Mouse (Mus musculus) brain, embryonic 18.5 days (tissue): Measurements from ENCODE around the gene Hist1h1b.
"Not testable (repeated sequence)": the region's sequence is repeated elsewhere in the genome, so short reads cannot be mapped to it uniquely, and the experiment has no call there.

Source experiments
- DNase-seq: peaks from one replicate; pipeline ENCODE4 v3.0.0-alpha.2; 2012; ENCODE audit warnings: low read depth, low spot score

Hist1h1b gene

DNA sequence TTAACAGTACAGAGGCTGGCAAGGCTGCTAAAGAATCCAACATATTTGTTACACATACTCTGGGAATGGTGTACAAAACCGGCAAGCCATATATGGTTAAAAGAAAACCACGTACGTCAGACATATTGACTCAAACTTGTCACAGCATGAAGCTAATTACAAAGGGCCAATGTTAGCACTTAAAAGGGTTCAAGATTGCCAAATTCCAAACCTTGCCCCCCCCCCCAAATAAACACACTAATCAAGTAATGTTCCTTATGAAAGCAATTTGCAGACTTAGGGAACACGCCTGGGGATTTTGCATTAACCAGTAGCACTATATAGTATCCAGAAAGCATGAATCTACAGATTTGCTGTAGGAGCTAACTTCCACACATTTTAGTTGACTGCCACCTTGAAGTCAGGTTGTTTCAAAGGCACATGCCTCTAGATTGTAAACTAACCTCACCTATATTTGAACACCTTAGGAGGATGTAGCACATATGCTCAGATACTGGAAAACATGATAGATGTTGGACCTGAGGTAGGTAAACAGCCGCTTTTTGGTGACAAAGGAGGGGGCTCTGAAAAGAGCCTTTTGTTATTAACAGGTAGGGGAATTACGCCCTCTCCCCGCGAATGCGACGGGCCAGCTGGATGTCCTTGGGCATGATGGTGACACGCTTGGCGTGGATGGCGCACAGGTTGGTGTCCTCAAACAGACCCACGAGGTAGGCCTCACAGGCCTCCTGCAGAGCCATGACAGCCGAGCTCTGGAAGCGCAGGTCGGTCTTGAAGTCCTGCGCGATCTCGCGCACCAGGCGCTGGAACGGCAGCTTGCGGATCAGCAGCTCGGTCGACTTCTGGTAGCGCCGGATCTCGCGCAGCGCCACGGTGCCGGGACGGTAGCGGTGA is 2.2 kb upstream of the Hist1h1b start:
- not testable (repeated sequence) for DNase-seq

DNA sequence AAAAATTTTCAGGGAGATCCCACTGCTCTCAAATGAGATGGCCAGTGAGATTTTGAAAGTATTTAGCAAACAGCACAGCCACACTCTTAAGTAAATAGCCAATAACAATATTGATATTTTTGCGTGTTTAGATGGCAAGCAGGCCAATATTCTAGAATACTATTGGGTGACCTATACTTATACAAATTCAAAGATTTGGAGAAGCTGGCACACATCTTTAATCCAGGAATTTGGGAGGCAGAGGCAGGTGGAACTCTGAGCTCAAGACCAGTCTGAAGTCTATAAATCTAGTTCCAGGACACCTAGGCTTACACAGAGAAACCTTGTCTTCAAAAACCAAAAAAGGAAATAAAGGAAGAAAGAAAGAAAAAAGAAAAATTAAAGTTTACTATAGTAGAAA is 1.2 kb upstream of the Hist1h1b start:
- no peak for DNase-seq

DNA sequence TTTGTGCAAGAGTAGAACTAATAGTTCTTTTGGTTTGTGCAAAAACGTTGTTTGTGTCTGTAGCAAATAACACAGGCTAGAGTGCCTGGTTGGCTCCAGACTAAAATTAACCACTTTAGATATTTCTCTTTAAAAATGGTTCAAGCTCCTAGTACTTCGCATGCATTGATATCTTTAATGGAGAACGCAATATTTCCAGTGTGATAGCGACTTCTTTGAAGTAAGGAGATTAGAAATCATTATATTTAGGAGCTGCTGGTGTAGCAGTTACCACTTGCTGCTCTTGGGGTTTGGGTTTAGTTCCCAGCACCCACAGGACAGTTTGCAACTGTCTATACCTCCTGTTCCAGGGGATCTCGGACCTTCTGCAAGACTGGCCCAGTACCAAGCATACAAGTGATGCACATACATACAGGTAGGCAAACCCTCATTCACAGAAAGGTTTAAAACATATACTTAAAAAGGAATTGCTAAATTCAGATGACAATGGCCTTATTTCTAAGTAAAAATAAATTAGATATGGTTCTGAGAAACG is 663 bp upstream of the Hist1h1b start:
- no peak for DNase-seq

DNA sequence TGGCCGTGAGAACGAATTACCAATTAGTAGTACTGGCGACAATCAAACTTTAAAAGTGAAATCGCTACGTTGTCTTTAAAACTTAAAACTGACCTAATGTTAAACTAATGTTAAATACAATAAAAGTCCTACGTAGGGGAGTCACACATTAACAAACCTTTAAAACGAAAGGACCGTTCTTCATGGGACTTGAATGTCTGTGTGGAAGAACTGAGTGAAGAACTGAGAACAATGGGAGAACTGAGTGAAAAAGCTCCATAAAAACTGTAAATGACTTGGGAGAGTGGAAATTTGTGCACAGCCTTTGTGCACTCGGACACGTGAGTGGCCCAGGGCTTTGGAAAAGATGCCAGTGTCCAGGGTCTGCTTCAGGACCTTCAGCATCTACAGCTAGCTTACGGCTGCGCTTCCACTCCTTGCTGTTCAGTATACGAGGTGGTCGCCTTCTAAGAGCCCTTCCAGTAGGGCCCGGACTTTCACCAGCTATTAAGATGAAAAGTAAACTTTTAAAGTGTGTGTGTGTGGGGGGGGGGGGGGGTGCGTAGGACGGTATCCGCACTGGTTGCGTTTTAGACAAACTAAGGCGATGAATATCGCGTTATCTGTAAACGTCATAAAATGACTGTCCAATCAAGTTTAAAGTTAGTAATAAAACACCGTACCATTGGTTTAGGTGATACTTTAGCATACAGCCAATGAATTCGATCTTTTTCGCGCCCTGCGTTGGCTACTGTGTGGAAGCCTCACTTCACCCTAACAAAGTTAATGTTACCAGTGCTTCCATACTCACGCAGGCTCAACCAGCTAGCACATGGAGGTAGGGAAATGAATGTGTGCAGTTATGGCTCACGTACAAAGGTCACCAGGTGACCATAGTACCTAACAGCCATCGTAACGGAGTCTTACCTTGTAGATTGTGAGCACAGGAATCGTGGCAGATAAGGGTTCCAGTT is 1.3 kb downstream of the Hist1h1b start:
- DNase-seq, result peak; percentile 88

DNA sequence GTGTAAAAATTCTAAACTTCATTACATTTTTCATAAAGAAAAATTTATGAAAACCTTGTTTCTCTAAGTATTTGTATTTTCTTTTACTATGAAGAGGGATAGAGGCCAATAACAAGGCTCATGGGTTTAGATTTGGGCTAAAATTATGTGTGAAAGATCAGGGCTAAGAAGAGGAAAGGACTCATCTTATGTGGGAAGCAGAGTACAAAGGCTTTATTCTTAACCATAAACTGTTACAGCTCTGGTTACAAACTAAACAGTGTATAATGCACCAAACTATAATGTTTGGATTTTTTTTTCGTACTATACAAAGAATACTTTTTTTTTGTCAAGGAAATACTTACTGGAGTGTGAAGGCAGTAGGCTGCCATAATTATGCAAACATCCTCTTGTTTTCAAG is 24.7 kb downstream of the Hist1h1b start:
- no peak for DNase-seq

DNA sequence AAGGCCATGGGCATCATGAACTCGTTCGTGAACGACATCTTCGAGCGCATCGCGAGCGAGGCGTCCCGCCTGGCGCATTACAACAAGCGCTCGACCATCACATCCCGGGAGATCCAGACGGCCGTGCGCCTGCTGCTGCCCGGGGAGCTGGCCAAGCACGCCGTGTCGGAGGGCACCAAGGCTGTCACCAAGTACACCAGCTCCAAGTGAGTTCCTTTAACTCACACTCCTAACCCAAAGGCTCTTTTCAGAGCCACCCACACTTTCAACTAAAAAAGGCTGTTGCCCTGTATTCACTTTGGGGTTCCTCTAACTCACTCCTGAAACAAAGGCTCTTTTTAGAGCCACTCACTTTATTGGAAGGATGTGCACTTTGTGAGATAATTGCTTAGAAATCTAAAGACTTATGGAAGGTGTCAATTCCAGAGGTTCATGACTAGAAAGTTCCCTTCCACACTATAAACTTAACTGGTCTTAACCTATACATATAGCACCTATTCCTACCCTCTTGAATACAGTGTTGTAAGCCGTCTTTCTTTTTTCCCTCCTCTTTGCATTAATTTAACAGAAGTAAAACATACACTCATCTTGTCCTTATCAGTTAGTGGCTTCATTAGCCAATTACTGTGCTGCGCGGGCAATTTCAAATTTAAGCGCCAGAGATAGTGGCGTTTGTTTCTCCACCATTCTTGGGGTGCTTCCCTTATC is 26.0 kb downstream of the Hist1h1b start:
- not testable (repeated sequence) for DNase-seq

DNA sequence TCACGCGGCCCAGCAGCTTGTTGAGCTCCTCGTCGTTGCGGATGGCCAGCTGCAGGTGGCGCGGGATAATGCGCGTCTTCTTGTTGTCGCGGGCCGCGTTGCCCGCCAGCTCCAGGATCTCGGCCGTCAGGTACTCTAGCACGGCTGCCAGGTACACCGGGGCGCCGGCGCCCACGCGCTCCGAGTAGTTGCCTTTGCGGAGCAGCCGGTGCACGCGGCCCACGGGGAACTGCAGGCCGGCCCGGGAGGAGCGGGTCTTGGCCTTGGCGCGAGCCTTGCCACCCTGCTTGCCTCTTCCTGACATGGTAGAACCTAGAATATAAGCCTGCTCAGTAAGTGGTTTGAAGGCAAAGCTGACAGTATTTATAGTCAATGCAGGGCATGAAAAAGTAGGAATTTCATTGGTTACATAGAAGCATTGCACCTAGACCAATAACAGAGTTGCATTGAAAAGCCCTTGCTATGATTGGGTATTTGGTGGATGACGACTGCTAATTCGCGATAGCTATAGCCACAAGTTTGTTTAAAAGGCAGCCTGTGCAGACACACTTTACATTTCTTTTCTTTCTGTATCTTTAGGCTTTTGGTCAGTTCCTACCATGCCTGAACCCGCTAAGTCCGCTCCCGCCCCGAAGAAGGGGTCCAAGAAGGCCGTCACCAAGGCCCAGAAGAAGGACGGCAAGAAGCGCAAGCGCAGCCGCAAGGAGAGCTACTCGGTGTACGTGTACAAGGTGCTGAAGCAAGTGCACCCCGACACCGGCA is 26.7 kb downstream of the Hist1h1b start, which contains the start of the genes Hist1h2ak and Hist1h2bn:
Hist1h2ak (minus strand) TSS at position 304 of the 762 bp plus-strand sequence.
Hist1h2bn (plus strand) TSS at position 600 of the 762 bp plus-strand sequence.
- DNase-seq, result peak; percentile 92

DNA sequence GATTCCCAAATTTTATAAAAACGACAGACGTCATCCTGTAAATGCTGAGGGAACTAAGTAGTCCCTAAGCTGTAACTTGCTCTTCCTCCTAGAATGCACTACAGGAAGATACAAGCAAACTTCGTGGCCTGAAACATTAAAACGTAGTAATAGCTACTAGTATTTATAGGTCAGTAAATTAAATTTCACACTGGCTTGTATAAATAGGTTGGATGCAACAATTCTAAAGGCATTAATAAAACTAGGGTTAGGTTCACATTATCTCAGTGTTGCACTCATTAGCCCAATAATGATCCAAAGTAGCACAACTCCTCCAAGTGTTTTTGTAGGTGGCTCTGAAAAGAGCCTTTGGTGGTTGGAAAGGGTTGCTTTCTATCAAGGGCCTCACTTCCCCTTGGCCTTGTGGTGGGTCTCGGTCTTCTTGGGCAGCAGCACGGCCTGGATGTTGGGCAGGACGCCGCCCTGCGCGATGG is 27.3 kb downstream of the Hist1h1b start:
- DNase-seq, result no peak

DNA sequence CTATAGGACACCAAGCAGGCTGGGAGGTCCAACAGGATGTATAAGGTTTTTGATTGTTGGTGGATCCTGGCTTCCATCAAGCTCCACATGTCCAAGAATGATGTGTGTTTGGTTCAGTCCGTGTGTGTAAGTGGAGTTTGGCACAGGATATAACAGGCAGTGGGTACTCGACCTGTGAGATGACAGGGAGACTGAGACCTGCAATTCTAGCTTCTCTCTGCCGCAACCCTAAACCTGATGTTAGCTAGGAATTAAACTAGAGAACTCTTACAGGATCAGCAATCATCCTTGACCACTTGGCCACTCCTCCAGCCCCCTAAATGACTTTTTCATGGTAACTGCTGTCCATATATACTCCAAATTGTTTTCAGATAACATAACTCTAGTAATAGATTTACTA is 28.1 kb downstream of the Hist1h1b start:
- no peak for DNase-seq

DNA sequence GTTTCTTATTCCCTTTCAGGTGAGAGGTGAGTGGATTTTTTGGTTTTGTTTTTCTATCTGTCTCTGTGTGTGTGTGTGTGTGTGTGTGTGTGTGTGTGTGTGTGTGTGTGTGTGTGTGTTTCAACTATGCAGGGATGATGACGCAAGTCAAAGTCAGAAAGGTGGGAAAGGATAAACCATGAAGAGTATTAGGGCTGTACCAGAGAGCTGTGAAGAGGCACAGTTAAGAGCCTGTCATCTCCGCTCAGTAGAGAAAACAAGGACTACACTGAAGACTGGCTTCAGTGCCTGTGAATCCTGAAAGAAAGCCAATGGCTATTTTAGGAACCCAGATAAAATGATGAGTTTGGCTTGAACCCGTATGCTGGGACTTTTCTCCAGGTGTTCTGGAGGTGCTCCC is 28.6 kb downstream of the Hist1h1b start:
- no peak for DNase-seq

DNA sequence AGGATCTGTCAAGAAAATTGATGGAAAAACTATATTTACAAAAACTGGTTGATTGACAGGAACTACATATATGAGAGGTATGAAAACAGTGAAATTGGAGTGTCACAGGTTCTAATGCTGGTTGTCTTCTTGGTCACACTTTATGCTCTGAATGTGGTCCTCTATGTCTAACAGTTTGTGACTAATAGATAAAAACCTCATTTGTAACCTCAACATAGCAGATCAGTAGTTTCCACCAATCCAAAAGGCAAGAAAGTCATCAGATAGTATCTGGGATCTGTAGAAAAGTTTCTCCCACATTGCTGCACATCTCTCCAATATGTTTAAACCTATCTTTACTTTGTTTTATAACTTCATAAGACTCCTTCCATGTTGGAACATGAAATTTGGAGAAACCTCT is 29.0 kb downstream of the Hist1h1b start:
- DNase-seq, result no peak

DNA sequence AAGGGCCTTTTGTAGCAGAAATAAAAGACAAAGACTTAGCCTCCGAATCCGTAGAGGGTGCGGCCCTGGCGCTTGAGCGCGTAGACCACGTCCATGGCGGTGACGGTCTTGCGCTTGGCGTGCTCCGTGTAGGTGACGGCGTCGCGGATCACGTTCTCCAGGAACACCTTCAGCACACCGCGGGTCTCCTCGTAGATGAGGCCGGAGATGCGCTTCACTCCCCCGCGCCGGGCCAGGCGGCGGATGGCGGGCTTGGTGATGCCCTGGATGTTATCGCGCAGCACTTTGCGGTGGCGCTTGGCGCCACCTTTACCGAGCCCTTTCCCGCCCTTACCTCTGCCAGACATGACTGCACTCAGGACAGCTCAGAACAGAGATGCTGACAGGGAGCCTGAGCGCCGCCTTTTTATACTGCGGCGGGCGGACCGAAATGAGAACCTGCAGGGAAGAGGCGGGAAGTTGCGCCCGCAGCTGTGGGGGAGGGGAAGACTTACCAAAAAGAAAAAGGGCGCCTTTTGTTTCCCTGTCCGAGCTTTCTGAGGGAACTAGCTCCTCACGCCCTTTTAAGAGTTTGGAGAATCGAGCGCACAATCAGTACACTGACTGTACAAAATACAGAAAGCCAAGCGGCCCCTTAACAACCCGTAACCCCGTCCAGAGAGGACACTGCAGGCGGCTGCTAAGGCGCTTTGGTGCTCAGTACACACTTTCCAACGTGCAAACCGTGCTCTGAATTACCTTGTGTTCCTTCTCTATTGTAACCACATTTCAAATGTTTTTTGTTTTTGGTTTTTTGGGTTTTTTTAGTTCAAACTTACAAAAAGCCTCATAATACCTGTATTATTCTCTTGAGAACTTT is 30.0 kb downstream of the Hist1h1b start, which contains the start of gene Hist1h4k:
Hist1h4k (minus strand) TSS at position 347 of the 859 bp plus-strand sequence.
- DNase-seq, result peak; percentile 82

DNA sequence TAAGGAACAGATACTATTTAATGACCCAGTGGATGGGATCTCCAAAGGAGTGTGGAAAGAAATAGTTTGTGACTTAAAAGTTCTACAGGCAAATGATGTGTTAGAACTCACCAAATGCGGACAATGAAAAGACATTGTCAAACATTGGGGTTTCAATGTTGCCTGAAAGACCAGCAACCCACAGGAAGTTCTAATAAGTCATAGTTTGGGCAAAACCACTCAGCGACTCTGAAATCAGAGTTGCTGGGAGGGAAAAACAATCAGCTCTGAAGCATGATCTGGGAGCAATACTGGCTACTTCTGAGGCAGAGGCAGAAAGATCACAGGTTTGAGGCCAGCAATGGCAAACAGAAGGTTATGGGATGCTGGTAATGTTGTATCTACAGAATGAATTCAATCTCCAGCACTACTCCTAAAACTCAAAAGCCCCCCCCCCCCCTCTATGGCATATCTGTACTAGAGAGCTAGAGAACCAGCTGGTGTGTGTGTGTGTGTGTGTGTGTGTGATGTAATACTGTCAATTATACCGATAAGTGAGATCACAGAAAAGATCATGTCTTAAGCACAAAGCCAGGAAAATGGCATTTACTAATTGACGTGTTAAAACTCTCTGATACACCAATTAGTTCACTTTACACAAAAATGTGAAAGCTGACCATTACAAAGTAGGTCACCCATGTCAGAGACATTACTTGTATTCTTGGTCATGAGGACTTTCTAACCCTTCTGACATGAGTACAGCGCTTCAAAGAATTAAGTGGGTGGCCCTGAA is 30.9 kb downstream of the Hist1h1b start:
- DNase-seq, result no peak

DNA sequence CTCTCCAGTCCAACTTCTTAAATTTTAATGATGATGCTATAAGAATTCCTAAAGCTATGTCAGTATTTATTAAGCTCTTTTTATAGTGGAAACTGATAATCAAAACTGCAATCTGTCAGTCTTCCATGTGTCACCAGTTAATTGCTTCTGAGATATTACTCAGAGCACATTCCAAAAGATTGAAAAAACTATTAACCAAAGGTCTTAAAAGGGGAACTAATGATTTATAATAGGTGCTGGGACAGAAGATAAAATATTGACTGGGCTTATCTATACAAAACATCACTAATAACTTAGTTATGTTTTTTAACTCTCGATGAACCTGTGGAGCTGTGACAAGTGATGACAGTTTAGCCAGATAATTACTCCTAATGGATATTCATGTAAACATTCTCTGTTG is 35.4 kb downstream of the Hist1h1b start:
- no peak for DNase-seq

DNA sequence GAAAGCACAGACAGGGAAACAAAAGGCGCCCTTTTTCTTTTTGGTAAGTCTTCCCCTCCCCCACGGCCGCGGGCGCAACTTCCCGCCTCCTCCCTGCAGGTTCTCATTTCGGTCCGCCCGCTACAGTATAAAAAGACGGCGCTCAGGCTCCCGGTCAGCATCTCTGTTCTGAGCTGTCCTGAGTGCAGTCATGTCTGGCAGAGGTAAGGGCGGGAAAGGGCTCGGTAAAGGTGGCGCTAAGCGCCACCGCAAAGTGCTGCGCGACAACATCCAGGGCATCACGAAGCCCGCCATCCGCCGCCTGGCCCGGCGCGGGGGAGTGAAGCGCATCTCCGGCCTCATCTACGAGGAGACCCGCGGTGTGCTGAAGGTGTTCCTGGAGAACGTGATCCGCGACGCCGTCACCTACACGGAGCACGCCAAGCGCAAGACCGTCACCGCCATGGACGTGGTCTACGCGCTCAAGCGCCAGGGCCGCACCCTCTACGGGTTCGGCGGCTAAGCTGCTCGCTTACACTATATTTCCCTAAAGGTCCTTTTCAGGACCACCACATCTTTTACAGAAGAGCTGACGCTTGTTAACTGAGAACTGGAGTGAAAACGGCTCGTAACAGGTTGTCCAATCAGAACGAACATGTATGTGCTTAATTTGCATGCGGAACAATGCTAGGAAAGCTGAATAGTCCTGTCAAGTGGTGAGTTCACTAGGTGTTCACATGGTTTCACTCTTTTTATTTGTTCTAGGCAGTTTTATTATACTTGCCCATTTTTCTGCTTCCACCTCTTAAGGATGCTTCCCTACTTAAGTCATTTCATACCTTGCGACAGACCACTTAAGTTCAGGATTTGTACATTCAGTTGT is 45.3 kb downstream of the Hist1h1b start, which contains the start of gene Hist1h4j:
Hist1h4j (plus strand) TSS at position 159 of the 862 bp plus-strand sequence.
- not testable (repeated sequence) for DNase-seq

DNA sequence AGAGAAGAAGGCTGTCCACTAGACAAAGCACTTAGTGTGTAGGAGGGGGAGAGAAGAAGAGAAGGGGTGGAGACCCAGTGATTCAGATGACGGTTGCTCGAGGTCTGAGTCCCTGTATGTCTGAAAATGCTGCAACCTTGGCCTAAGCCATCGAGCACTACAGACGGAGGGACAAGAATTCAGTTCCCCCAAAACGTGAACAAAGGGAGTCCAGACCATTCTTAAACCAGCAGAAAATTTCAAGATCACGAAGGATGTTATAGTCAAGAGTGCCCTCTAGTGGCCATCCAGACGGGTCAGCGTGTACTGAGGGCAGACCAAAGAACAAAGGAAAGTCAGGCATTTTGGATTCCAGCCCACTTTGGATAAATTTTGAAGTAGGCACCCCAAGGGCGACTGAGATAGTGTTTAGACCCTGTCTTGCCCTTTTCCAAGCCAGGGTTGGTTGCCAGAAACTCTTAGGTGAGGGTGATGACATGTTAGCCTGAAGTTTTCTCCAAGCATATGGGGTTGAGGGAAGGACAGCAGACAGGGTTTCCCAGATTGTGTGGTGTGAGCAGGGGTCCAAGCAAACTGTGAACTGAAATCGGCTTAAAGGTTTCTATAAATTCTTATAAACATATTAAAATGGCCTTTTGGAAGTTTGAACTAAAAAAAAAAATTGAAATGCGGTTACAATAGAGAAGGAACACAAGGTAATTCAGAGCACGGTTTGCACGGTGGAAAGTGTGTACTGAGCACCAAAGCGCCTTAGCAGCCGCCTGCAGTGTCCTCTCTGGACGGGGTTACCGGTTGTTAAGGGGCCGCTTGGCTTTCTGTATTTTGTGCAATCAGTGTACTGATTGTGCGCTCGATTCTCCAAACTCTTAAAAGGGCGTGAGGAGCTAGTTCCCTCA is 46.2 kb downstream of the Hist1h1b start:
- no peak for DNase-seq
